Mouse (Mus musculus) effector memory CD4-positive, alpha-beta T cell, adult 5 months (primary cell): ENCODE results near the gene Mxd4. TPM values are rescaled to one million over a fixed set of nuclear protein-coding genes. Genes with fewer than 3 reads are reported as not detected.

Source experiments
- polyA plus RNA-seq: library from polyadenylated mRNA; unstranded; fragments of 100-300 nt; shearing (Covaris generic); gene quantifications from one replicate; pipeline ENCODE4 v1.2.1, GENCODE M21; 2017

The Mxd4 gene
- polyA plus RNA-seq, result 33.9 TPM

DNA sequence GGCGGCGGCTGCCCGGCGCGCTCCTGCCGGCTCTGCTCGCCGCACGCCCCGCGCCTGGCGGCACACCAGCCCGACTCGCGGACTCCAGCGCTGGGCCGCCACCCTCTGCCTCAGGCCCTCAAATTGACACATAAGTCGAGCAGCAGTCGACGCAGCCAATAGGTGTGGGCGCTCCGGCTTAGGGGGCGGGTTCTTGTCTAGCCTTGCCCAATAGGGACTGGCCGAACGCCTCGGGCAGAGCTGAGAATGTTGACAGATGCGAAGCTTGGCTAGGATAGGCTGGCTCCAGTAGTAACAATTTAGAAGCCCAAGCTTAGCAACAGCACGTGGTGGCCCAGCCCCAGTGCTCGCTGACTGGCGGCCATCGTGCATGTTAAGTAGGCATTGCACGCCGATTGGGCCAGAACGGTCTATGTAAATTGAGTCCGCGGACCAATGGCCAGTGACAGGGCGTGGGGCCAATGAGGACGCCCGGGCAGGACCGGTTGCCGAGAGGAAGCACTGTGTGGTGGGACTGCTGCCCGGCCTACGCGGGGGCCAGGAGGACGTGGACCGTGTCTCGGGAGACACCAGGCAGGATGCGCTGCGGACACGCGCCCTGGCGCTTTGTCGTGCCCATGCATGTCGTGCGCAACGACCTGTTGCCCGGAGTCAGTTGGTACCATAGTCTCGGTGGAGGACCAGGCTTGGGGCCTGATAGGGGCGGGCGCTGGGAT lies at the start of gene Mxd4:
TSS of gene Mxd4 (minus strand) at position 120 of the 716 bp plus-strand sequence.

DNA sequence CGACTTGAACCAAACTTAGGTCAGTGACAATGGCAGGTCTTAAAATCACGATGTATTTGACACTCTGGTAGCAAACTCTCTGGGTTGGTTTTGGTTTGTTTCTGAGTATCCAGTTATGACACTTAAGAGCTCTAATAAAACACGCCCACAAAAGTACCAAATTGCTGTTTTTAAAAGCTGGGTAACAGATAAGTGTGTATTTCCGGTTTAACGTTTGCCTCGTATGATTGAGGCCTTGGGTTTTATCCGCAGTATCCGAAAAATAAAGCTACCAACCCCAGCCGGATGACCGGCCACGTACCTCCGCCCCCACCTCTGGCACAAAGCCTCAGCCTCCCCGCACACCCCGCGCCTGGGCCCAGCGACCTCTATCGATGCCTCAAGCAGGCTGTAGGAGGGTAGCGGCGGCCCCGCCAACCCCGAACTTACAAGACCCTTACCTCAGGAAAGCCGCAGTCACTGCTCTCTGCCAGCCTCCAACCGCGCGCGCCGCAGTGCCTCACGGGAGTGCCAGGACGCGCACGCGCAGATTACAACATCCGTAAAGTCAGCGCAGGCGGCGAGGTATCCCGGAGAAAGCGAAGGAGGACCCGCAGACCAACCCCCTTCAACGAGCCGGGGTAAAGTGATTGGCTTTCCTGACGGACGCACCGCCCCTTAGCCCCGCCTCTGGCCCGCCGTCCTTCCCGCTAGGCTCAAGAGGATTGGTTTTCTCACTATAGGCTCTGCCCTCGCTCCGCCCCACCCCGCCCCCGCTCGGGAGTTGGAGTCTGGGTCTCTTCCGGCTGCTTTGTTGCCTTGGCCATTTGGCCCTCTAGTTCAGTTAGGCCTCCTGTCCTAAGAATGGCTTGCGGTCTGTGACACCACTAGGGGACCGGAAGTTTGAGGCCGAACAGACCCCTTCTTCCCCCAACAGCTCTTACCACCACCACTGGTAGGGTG lies 18.3 kb downstream of the Mxd4 start, which contains the start of the genes Poln and Haus3:
TSS of gene Poln (minus strand) at position 499 of the 942 bp plus-strand sequence.
TSS of gene Haus3 (minus strand) at position 578 of the 942 bp plus-strand sequence.

Other genes starting within 250 kb of the Mxd4 start
- not detected for gene Gm1673, start 204.3 kb downstream of the Mxd4 start, polyA plus RNA-seq
- not detected for gene Nat8l, start 191.7 kb downstream of the Mxd4 start, polyA plus RNA-seq
- gene Poln, start 18.3 kb downstream of the Mxd4 start, polyA plus RNA-seq, result 0.36 TPM
- gene Haus3, start 18.2 kb downstream of the Mxd4 start, polyA plus RNA-seq, result 80.5 TPM
- gene Zfyve28, start 100.7 kb upstream of the Mxd4 start, polyA plus RNA-seq, result 3.2 TPM
- gene Cfap99, start 100.9 kb upstream of the Mxd4 start, polyA plus RNA-seq, result not detected
- gene Rnf4, start 148.6 kb upstream of the Mxd4 start, polyA plus RNA-seq, result 231 TPM
- gene Fam193a, start 182.2 kb upstream of the Mxd4 start, polyA plus RNA-seq, result 17.3 TPM